9 mouse cellular contexts compared by ENCODE assay signal in genomic region chr10:93069041-93069679, GRCm38 (mm10). TPM values are rescaled to one million over a fixed set of nuclear protein-coding genes. Genes with fewer than 3 reads are reported as not detected.
DNase-seq lines count a peak whose midpoint lies in the region; ATAC-seq lines count a peak whose summit lies in the region.
"Had no signal": no experiment of that assay in that cellular context is flagged by ENCODE, and none has a peak within 500 bp of the region (broad histone marks: within the 10 kb centered on the region; RNA-seq: fewer than 3 reads in every experiment).

No protein-coding gene starts in this region.

- H3K9me3 ChIP-seq in heart, embryonic 14.5 days (ENCODE audit: control insufficient read depth, low read length): no peaks in the 10 kb centered on the region
- H3K9me3 ChIP-seq in midbrain, embryonic 14.5 days (ENCODE audit: control insufficient read depth, low read length): no peaks in the 10 kb centered on the region

- ATAC-seq in activated CD4-positive, CD25-positive, alpha-beta regulatory T cell, adult 4 months: peak; percentile 67
- peak; percentile 80 for ATAC-seq in heart, embryonic 14.5 days (ENCODE audit: insufficient number of reproducible peaks, insufficient read depth, low FRiP score, low read depth)
- no peak for ATAC-seq in midbrain, embryonic 14.5 days (ENCODE audit: low FRiP score, low TSS enrichment)
- ATAC-seq: Patski had no signal

- peak; percentile 26 for DNase-seq in gastrocnemius, adult 18-20 months (ENCODE audit: low spot score)
- no peak for DNase-seq in gastrocnemius, postnatal 4 days (ENCODE audit: low spot score in 2 of 2)
- peak; percentile 14 for DNase-seq in large intestine, adult 2 months (ENCODE audit: low read depth, low spot score)
- peak; percentile 39 for DNase-seq in naive thymus-derived CD4-positive, alpha-beta T cell, adult 2 months (ENCODE audit: low read depth)
- DNase-seq in midbrain, embryonic 14.5 days: no peak
- DNase-seq in cerebellum, adult 9-11 months: no peak

- no peak overlapping the region for H3K4me3 ChIP-seq in heart, embryonic 14.5 days (ENCODE audit: control insufficient read depth in 1 of 2, insufficient read depth in 1 of 2, low read depth in 1 of 2, low read length in 2 of 2)
- no peak overlapping the region for H3K4me3 ChIP-seq in midbrain, embryonic 14.5 days (replicated peaks; ENCODE audit: low read depth, low read length)

- no peak overlapping the region for H3K4me2 ChIP-seq in heart, embryonic 14.5 days (ENCODE audit: low read length)
- H3K4me2 ChIP-seq in midbrain, embryonic 14.5 days (ENCODE audit: low read length): no peak overlapping the region

- peaks cover 3 to 9% of the 10 kb centered on the region in 2 experiments; a peak in 2 of 4 replicates for H3K4me1 ChIP-seq in heart, embryonic 14.5 days (ENCODE audit: control insufficient read depth in 2 of 2, insufficient read depth in 2 of 2, low read length in 2 of 2)
- H3K4me1 ChIP-seq in midbrain, embryonic 14.5 days (ENCODE audit: control insufficient read depth, insufficient read depth, low read length): no peaks in the 10 kb centered on the region

- WGBS in heart, embryonic 14.5 days: 55% methylated on average over 6 of the region's 6 CpGs
- WGBS in large intestine, adult 2 months: 73% methylated on average over 6 of the region's 6 CpGs
- 88% methylated on average over 6 of the region's 6 CpGs for WGBS in midbrain, embryonic 14.5 days

- H3K27ac ChIP-seq in heart, embryonic 14.5 days (replicated peaks in 1 of 2; ENCODE audit: control insufficient read depth in 1 of 2, insufficient read depth in 1 of 2, low read depth in 2 of 2, low read length in 2 of 2): peak overlapping the region; percentile 61 to 84
- H3K27ac ChIP-seq in midbrain, embryonic 14.5 days (replicated peaks; ENCODE audit: low read depth, low read length): no peak overlapping the region

- no peak overlapping the region for H3K9ac ChIP-seq in heart, embryonic 14.5 days (ENCODE audit: low read length)
- no peak overlapping the region for H3K9ac ChIP-seq in midbrain, embryonic 14.5 days (replicated peaks; ENCODE audit: low read length)

- H3K27me3 ChIP-seq in heart, embryonic 14.5 days (ENCODE audit: control insufficient read depth, insufficient read depth, low read length): no peaks in the 10 kb centered on the region
- H3K27me3 ChIP-seq in midbrain, embryonic 14.5 days (ENCODE audit: control insufficient read depth, insufficient read depth, low read length): no peaks in the 10 kb centered on the region
- H3K27me3 ChIP-seq: Patski had no signal

- H3K36me3 ChIP-seq in heart, embryonic 14.5 days (ENCODE audit: control insufficient read depth, insufficient read depth, low read length): no peaks in the 10 kb centered on the region
- H3K36me3 ChIP-seq in midbrain, embryonic 14.5 days (ENCODE audit: control insufficient read depth, insufficient read depth, low read length): no peaks in the 10 kb centered on the region

RNA-seq across cellular contexts. Expression of gene Cfap54, which starts 12.3 kb away (rescaled TPM):
- under 1 TPM; 0.50 to 0.53 TPM for total RNA-seq in gastrocnemius, adult 18-20 months (2021)
- 1 to 10 TPM in 1 of 2 experiments, under 1 TPM in 1; 0.98 to 1.3 TPM for total RNA-seq in gastrocnemius, postnatal 4 days (2021)
- 1 to 10 TPM; 1.3 to 1.4 TPM for polyA plus RNA-seq in activated CD4-positive, CD25-positive, alpha-beta regulatory T cell, adult 4 months (2017; shearing (Covaris generic))
- 0.11 and 0.31 TPM in 2 replicates for polyA plus RNA-seq in heart, embryonic 14.5 days (2014; fragmentation: Nextera tagmentation; extraction: Ambion mirVana)
- polyA plus RNA-seq in large intestine, adult 2 months (2012; rRNA removed): 0.10 and 0.33 TPM in 2 replicates
- 2.7 TPM in 2 replicates for polyA plus RNA-seq in midbrain, embryonic 14.5 days (2014; fragmentation: Nextera tagmentation; extraction: Ambion mirVana)

Comparison
In these comparisons a context has a peak if more than half of its experiments do, and no peak if none do; other contexts are left out.
1. DNase-seq: peak in gastrocnemius, adult 18-20 months (single experiment), large intestine, adult 2 months (single experiment) and naive thymus-derived CD4-positive, alpha-beta T cell, adult 2 months (single experiment); none in gastrocnemius, postnatal 4 days (0 of 2), midbrain, embryonic 14.5 days (single experiment) and cerebellum, adult 9-11 months (single experiment).